Mouse (Mus musculus): ENCODE data around the gene Thada. TPM values are rescaled to one million over a fixed set of nuclear protein-coding genes. Genes with fewer than 3 reads are reported as not detected.

Thada gene
- 8.5 and 15.8 TPM in 2 replicates for polyA plus RNA-seq (2014; fragmentation: Nextera tagmentation; extraction: Ambion mirVana)

GRCm38 (mm10) chr17:84465753-84466608 lies at the start of gene Thada:
TSS of gene Thada (minus strand) at chr17:84466205.
- Histone ChIP-seq H3K27me3 (ENCODE audit: control insufficient read depth, insufficient read depth, low read length) (no peaks in the 10 kb centered on the region), H3K4me3 (ENCODE audit: low read length) (peak within 1 kb of the TSS; percentile 64), H3K9ac (ENCODE audit: low read depth, low read length) (peak within 1 kb of the TSS; percentile 70), H3K27ac (ENCODE audit: low read depth, low read length) (peak within 1 kb of the TSS; percentile 73; the same call in 1 of the 2 replicates), H3K4me2 (replicated peaks; ENCODE audit: low read depth, low read length) (peak within 1 kb of the TSS; percentile 73), H3K9me3 (ENCODE audit: control insufficient read depth, low read length) (no peaks in the 10 kb centered on the region), H3K36me3 (ENCODE audit: control insufficient read depth, insufficient read depth, low read length) (no peaks in the 10 kb centered on the region; the same call in 1 of the 2 replicates), H3K4me1 (ENCODE audit: control insufficient read depth, insufficient read depth, low read length) (peaks cover 10% of the 10 kb centered on the region; the same call in 1 of the 2 replicates)
- WGBS: under 1% methylated on average over 67 of the region's 67 CpGs
- ATAC-seq (ENCODE audit: low FRiP score, low TSS enrichment): peak; percentile 98

GRCm38 (mm10) chr17:84512516-84513085 lies 46.6 kb upstream of the Thada start:
- Histone ChIP-seq H3K4me3 (ENCODE audit: low read length) (peak overlapping the region; percentile 84), H3K27ac (ENCODE audit: low read depth, low read length) (peak overlapping the region; percentile 92; the same call in 1 of the 2 replicates), H3K36me3 (ENCODE audit: control insufficient read depth, insufficient read depth, low read length) (no peaks in the 10 kb centered on the region), H3K27me3 (ENCODE audit: control insufficient read depth, insufficient read depth, low read length) (no peaks in the 10 kb centered on the region), H3K9me3 (ENCODE audit: control insufficient read depth, low read length) (no peaks in the 10 kb centered on the region), H3K4me2 (replicated peaks; ENCODE audit: low read depth, low read length) (peak overlapping the region; percentile 85), H3K4me1 (ENCODE audit: control insufficient read depth, insufficient read depth, low read length) (peaks cover 6% of the 10 kb centered on the region; the same call in 1 of the 2 replicates), H3K9ac (ENCODE audit: low read depth, low read length) (peak overlapping the region; percentile 89)
- ATAC-seq (ENCODE audit: low FRiP score, low TSS enrichment): peak; percentile 62
- 25% methylated on average over 4 of the region's 4 CpGs for WGBS

GRCm38 (mm10) chr17:84511682-84512515 lies 45.9 kb upstream of the Thada start, which contains the start of gene Plekhh2:
TSS of gene Plekhh2 (plus strand) at chr17:84511895.
- under 1% methylated on average over 79 of the region's 79 CpGs for WGBS
- no peaks in the 10 kb centered on the region for H3K27me3 ChIP-seq (ENCODE audit: control insufficient read depth, insufficient read depth, low read length)
- H3K4me1 ChIP-seq (ENCODE audit: control insufficient read depth, insufficient read depth, low read length): peaks cover 6% of the 10 kb centered on the region; the same call in 1 of the 2 replicates
- H3K27ac ChIP-seq (ENCODE audit: low read depth, low read length): peak within 1 kb of the TSS; percentile 92
- peak within 1 kb of the TSS; percentile 89 for H3K9ac ChIP-seq (ENCODE audit: low read depth, low read length)
- H3K36me3 ChIP-seq (ENCODE audit: control insufficient read depth, insufficient read depth, low read length): no peaks in the 10 kb centered on the region
- no peaks in the 10 kb centered on the region for H3K9me3 ChIP-seq (ENCODE audit: control insufficient read depth, low read length)
- H3K4me3 ChIP-seq (ENCODE audit: low read length): peak within 1 kb of the TSS; percentile 84
- H3K4me2 ChIP-seq (replicated peaks; ENCODE audit: low read depth, low read length): peak within 1 kb of the TSS; percentile 85
- peak; percentile 89 for ATAC-seq (ENCODE audit: low FRiP score, low TSS enrichment)

- H3K4me2 ChIP-seq (replicated peaks; ENCODE audit: low read depth, low read length): peak overlapping the region; percentile 85
- no peak; the same call in 1 of the 2 replicates for ATAC-seq (ENCODE audit: low FRiP score, low TSS enrichment)
- WGBS: 21% methylated on average over 11 of the region's 11 CpGs
Observed at GRCm38 (mm10) chr17:84510961-84511639, 45.1 kb upstream of the Thada start.

GRCm38 (mm10) chr17:84510355-84510754 lies 44.4 kb upstream of the Thada start:
- Histone ChIP-seq H3K4me1 (ENCODE audit: control insufficient read depth, insufficient read depth, low read length) (peaks cover 6% of the 10 kb centered on the region; the same call in 1 of the 2 replicates), H3K9me3 (ENCODE audit: control insufficient read depth, low read length) (no peaks in the 10 kb centered on the region), H3K27me3 (ENCODE audit: control insufficient read depth, insufficient read depth, low read length) (no peaks in the 10 kb centered on the region), H3K9ac (ENCODE audit: low read depth, low read length) (no peak overlapping the region), H3K4me2 (replicated peaks; ENCODE audit: low read depth, low read length) (no peak overlapping the region), H3K4me3 (ENCODE audit: low read length) (no peak overlapping the region), H3K36me3 (ENCODE audit: control insufficient read depth, insufficient read depth, low read length) (no peaks in the 10 kb centered on the region), H3K27ac (ENCODE audit: low read depth, low read length) (peak overlapping the region; percentile 82; the same call in 1 of the 2 replicates)
- 37% methylated on average over 5 of the region's 5 CpGs for WGBS
- peak; percentile 45; the same call in 1 of the 2 replicates for ATAC-seq (ENCODE audit: low FRiP score, low TSS enrichment)

More at GRCm38 (mm10) chr17:84510961-84511639, 45.1 kb upstream of the Thada start:
- H3K4me3 ChIP-seq (ENCODE audit: low read length): peak overlapping the region; percentile 84
- H3K27ac ChIP-seq (ENCODE audit: low read depth, low read length): peak overlapping the region; percentile 92
- H3K4me1 ChIP-seq (ENCODE audit: control insufficient read depth, insufficient read depth, low read length): peaks cover 6% of the 10 kb centered on the region; the same call in 1 of the 2 replicates
- no peaks in the 10 kb centered on the region for H3K9me3 ChIP-seq (ENCODE audit: control insufficient read depth, low read length)
- peak overlapping the region; percentile 89 for H3K9ac ChIP-seq (ENCODE audit: low read depth, low read length)
- no peaks in the 10 kb centered on the region for H3K27me3 ChIP-seq (ENCODE audit: control insufficient read depth, insufficient read depth, low read length)
- no peaks in the 10 kb centered on the region for H3K36me3 ChIP-seq (ENCODE audit: control insufficient read depth, insufficient read depth, low read length)

GRCm38 (mm10) chr17:84509176-84509575 lies 43.2 kb upstream of the Thada start:
- WGBS: 59% methylated on average over 4 of the region's 4 CpGs
- no peak overlapping the region for H3K4me3 ChIP-seq (ENCODE audit: low read length)
- no peak for ATAC-seq (ENCODE audit: low FRiP score, low TSS enrichment)
- H3K36me3 ChIP-seq (ENCODE audit: control insufficient read depth, insufficient read depth, low read length): no peaks in the 10 kb centered on the region
- H3K27me3 ChIP-seq (ENCODE audit: control insufficient read depth, insufficient read depth, low read length): no peaks in the 10 kb centered on the region
- no peak overlapping the region for H3K27ac ChIP-seq (ENCODE audit: low read depth, low read length)
- no peak overlapping the region for H3K4me2 ChIP-seq (replicated peaks; ENCODE audit: low read depth, low read length)
- H3K9me3 ChIP-seq (ENCODE audit: control insufficient read depth, low read length): no peaks in the 10 kb centered on the region
- H3K9ac ChIP-seq (ENCODE audit: low read depth, low read length): no peak overlapping the region
- peaks cover 6% of the 10 kb centered on the region; the same call in 1 of the 2 replicates for H3K4me1 ChIP-seq (ENCODE audit: control insufficient read depth, insufficient read depth, low read length)

GRCm38 (mm10) chr17:84508736-84509135 lies 42.7 kb upstream of the Thada start:
- Histone ChIP-seq H3K4me2 (replicated peaks; ENCODE audit: low read depth, low read length) (no peak overlapping the region), H3K9ac (ENCODE audit: low read depth, low read length) (no peak overlapping the region), H3K4me3 (ENCODE audit: low read length) (no peak overlapping the region), H3K9me3 (ENCODE audit: control insufficient read depth, low read length) (no peaks in the 10 kb centered on the region), H3K4me1 (ENCODE audit: control insufficient read depth, insufficient read depth, low read length) (peaks cover 6% of the 10 kb centered on the region; the same call in 1 of the 2 replicates), H3K27me3 (ENCODE audit: control insufficient read depth, insufficient read depth, low read length) (no peaks in the 10 kb centered on the region), H3K27ac (ENCODE audit: low read depth, low read length) (no peak overlapping the region), H3K36me3 (ENCODE audit: control insufficient read depth, insufficient read depth, low read length) (no peaks in the 10 kb centered on the region)
- no peak for ATAC-seq (ENCODE audit: low FRiP score, low TSS enrichment)
- WGBS: 74% methylated on average over 3 of the region's 3 CpGs

- WGBS: 68% methylated on average over 2 of the region's 2 CpGs
- no peaks in the 10 kb centered on the region for H3K27me3 ChIP-seq (ENCODE audit: control insufficient read depth, insufficient read depth, low read length)
- H3K27ac ChIP-seq (ENCODE audit: low read depth, low read length): no peak overlapping the region
- H3K36me3 ChIP-seq (ENCODE audit: control insufficient read depth, insufficient read depth, low read length): no peaks in the 10 kb centered on the region
- H3K4me3 ChIP-seq (ENCODE audit: low read length): no peak overlapping the region
- no peaks in the 10 kb centered on the region for H3K9me3 ChIP-seq (ENCODE audit: control insufficient read depth, low read length)
- no peak overlapping the region for H3K9ac ChIP-seq (ENCODE audit: low read depth, low read length)
- ATAC-seq (ENCODE audit: low FRiP score, low TSS enrichment): no peak
- H3K4me1 ChIP-seq (ENCODE audit: control insufficient read depth, insufficient read depth, low read length): peaks cover 5% of the 10 kb centered on the region
- no peak overlapping the region for H3K4me2 ChIP-seq (replicated peaks; ENCODE audit: low read depth, low read length)
Observed at GRCm38 (mm10) chr17:84505922-84506321, 39.9 kb upstream of the Thada start.
